Mouse (Mus musculus) erythroblast, embryonic 14.5 days (primary cell): ENCODE data around the gene Thrap3.

Experiments
- GATA1 ChIP-seq: IDR thresholded peaks from 2 replicates; pipeline ENCODE4 v1.6.1; 2012; ENCODE audit warnings: low read length, inconsistent platforms, mixed read lengths
- TAL1 ChIP-seq: IDR thresholded peaks from 3 replicates; pipeline ENCODE4 v1.6.1; 2012; ENCODE audit warnings: low read length, inconsistent platforms, mixed read lengths

DNA sequence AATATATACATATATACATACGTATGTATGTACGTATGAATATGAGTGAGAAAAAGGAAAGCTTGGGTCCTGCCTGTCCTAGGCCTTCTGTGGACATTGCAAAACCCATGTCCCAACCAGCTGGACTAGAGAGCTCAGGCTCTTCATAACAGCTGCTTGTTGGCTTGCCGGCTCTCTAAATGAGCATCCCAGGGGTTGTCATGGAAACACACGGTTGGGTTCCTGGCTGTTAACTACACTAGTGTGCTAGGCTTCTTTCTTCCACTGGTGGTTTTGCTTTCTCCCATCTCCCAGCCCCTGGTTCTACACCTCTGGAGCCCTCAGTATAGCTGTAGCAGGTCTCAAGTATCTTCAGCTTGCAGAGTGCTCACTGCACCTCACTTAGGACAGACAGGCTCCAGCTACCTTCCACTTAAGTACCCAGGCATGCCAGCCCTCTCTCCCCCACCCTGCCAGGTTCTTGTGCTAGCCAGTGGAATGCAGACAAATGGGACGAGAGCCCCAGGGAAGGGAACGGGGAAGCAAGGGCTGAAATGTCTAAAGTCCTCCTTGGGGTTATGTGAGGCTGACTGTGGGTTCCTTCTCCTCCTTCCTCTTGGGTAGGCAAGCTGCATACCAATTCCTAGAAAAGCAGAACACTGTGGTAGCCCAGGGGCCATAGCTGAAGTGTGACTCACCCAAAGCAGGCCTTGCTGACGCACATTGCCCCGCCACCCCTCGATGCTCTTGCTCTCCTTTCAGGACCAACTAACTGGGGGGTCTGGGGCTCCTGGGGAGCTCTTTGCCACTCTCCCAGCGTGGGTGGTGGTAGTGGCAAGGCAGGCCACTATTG, 71.1 kb downstream of the Thrap3 start:
- TF ChIP-seq GATA1: no peak
- no peak for TF ChIP-seq TAL1
